Mouse (Mus musculus) midbrain, embryonic 14.5 days (tissue): ENCODE measurements around the gene Cebpg. TPM values are rescaled to one million over a fixed set of nuclear protein-coding genes. Genes with fewer than 3 reads are reported as not detected.
A peak's percentile ranks its signal among the peaks of the same experiment; 100 is the strongest.

ENCODE experiments used
- ATAC-seq: fragments of 200-750 bp; cut with Nextera tagmentation; 2 replicates; pipeline ENCODE4 v1.8.0; 2017; ENCODE audit warnings: moderate number of reproducible peaks, moderate library complexity; ENCODE audit not compliant: low FRiP score, low TSS enrichment
- DNase-seq: peaks from one replicate; pipeline ENCODE4 v3.0.0-alpha.2; 2015
- H3K27ac ChIP-seq: fragments of 300-500 bp; sonication (generic); replicated peaks from 2 replicates; pipeline ENCODE4 v1.5.1; 2014; ENCODE audit warnings: mild to moderate bottlenecking, low read depth, low read length, moderate library complexity
- H3K27me3 ChIP-seq: fragments of 300-500 bp; sonication (generic); 2 replicates; pipeline ENCODE4 v1.6.1; 2014; ENCODE audit warnings: low read length, control low read depth, mixed read lengths; ENCODE audit not compliant: control insufficient read depth, insufficient read depth
- H3K36me3 ChIP-seq: fragments of 300-500 bp; sonication (generic); 2 replicates; pipeline ENCODE4 v1.6.1; 2014; ENCODE audit warnings: low read length, control low read depth; ENCODE audit not compliant: control insufficient read depth, insufficient read depth
- H3K4me1 ChIP-seq: fragments of 300-500 bp; sonication (generic); 2 replicates; pipeline ENCODE4 v1.6.1; 2014; ENCODE audit warnings: mild to moderate bottlenecking, antibody characterized with exemption, low read length, control low read depth; ENCODE audit not compliant: control insufficient read depth, insufficient read depth
- H3K4me2 ChIP-seq: fragments of 300-500 bp; sonication (generic); 2 replicates; pipeline ENCODE4 v1.6.1; 2014; ENCODE audit warnings: mild to moderate bottlenecking, low read length, moderate library complexity
- H3K4me3 ChIP-seq: fragments of 300-500 bp; sonication (generic); replicated peaks from 2 replicates; pipeline ENCODE4 v1.5.1; 2014; ENCODE audit warnings: low read depth, low read length
- H3K9ac ChIP-seq: fragments of 300-500 bp; sonication (generic); replicated peaks from 2 replicates; pipeline ENCODE4 v1.6.1; 2014; ENCODE audit warnings: mild to moderate bottlenecking, low read length, moderate library complexity
- H3K9me3 ChIP-seq: fragments of 300-500 bp; sonication (generic); 2 replicates; pipeline ENCODE4 v1.6.1; 2016; ENCODE audit warnings: low read length, control low read depth, mixed read lengths; ENCODE audit not compliant: control insufficient read depth
- WGBS: fragments of 180-500 bp; shearing (Covaris S2); extraction: QIAGEN DNeasy Blood & Tissue Kit; methylation state at CpG from one replicate; pipeline ENCODE4 v1.1.7; 2014; 5-methylcytosine and 5-hydroxymethylcytosine counted together
- polyA plus RNA-seq: library from polyadenylated mRNA; unstranded; fragments of >200 nt; fragmentation: Nextera tagmentation; extraction: Ambion mirVana; gene quantifications from 2 replicates; pipeline ENCODE4 v1.2.1, GENCODE M21; 2014

Cebpg gene
- polyA plus RNA-seq, 1 experiment from 2014 or later = 32.0 TPM

DNA sequence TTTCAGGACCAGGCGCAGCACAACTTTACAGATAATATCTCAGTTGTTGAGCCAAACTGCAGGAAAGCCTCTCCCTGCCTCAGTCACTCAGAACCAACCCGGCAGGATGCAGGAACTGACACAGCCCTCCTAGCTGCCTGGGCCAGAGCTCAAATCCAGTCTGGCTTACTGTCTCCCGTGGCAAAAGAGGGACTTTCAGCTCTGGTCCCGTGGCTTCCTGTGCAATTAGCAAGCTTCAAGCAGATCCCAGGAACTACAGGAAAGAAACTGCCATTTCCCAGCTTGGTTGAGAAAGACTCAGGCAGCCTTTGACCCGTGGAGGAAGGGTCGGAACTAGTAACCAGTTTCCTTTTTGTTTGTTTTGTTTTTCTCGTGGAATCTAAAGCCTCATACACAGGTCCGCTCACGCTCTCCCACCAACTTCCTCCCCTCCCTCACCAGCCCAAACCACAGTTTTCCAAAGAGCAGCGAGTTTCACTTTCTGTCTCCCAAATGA, 24.5 kb upstream of the Cebpg start:
- no peak overlapping the region for H3K4me2 ChIP-seq
- WGBS = 56% methylated on average over 10 of the region's 10 CpGs
- H3K4me1 ChIP-seq = peaks cover under 1% of the 10 kb centered on the region; the same call in 1 of the 2 replicates
- H3K27me3 ChIP-seq = no peaks in the 10 kb centered on the region
- no peaks in the 10 kb centered on the region for H3K9me3 ChIP-seq
- no peaks in the 10 kb centered on the region for H3K36me3 ChIP-seq
- ATAC-seq (no peak), DNase-seq (no peak)
- H3K4me3 ChIP-seq = no peak overlapping the region
- no peak overlapping the region for H3K27ac ChIP-seq
- H3K9ac ChIP-seq = no peak overlapping the region

DNA sequence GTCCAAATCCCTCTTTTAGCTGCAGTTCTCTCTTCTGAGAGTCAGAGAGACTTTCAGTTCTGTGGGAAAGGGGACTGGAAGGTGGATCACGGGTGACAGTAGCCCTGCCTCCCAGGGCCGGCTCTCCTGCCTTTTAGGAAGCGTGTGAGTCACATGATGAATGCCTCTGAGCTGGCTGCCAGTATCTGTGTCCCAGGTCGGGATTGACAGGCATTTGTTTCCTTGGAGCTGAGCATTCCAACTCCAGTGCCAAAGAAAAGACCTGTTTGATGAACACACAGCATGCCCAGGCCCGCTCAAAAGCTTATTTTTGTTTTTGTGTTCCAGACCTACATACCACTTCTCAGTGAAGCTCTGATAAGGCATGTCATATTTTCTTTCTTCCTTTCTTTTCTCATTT, 20.3 kb upstream of the Cebpg start:
- H3K27me3 ChIP-seq = no peaks in the 10 kb centered on the region
- no peaks in the 10 kb centered on the region for H3K4me1 ChIP-seq
- no peaks in the 10 kb centered on the region for H3K9me3 ChIP-seq
- no peak overlapping the region for H3K4me3 ChIP-seq
- no peak overlapping the region for H3K4me2 ChIP-seq
- H3K36me3 ChIP-seq = no peaks in the 10 kb centered on the region
- 34% methylated on average over 5 of the region's 5 CpGs for WGBS
- H3K9ac ChIP-seq = no peak overlapping the region
- no peak for DNase-seq
- ATAC-seq = no peak
- H3K27ac ChIP-seq = 0 out of 2 replicates have a peak overlapping the region, but pooled peaks have one; percentile 20

DNA sequence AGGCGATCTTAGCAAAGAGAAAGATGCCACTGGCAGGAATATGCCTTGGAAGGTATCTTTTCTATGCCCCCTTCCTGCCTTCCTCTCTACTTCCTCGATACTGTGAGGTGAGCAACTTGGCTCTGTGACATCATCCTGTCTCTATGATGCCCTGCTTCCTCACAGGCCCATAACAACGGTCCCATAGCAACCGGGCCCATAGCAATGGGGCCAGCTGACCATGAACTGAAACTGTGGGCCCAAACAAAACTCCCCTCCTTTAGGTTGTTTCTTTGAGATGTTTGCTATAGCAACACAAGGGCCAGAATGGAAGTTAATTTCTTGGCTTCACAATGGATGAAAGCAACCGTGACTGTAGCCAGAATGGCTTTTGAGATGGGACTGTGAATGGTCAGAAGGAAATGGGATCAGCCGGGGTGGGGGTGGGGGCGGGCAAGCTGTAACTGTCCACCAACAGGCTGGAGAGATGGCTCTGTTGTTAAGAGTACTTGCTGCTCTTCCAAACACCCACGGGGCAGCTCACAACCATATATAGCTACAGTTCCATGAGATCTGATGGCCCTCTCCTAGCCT, 10.4 kb upstream of the Cebpg start:
- no peak overlapping the region for H3K9ac ChIP-seq
- DNase-seq (no peak), ATAC-seq (no peak)
- no peaks in the 10 kb centered on the region for H3K9me3 ChIP-seq
- no peak overlapping the region for H3K27ac ChIP-seq
- H3K36me3 ChIP-seq = no peaks in the 10 kb centered on the region
- H3K4me1 ChIP-seq = no peaks in the 10 kb centered on the region
- H3K27me3 ChIP-seq = no peaks in the 10 kb centered on the region
- H3K4me3 ChIP-seq = no peak overlapping the region
- 32% methylated on average over 8 of the region's 8 CpGs for WGBS
- H3K4me2 ChIP-seq = no peak overlapping the region

DNA sequence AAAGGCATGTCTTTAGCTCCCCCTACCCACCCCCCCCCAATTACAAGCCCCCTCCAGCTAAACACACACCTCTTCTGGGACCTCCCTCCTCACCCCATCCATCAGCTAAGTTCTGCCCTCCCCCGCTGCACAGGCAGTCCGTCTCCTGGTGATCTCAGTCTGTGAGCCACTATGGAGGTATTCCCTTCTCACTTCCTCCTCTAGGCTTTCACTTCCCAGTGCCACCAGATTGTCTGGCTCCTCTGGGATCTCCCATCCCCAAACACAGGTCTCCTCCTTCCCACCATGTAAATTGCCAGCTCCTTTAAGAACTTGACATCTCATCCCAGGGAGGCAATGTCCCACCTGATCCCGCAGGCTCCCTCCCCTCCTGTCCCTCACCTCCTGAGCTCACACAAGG, 9.6 kb upstream of the Cebpg start:
- no peaks in the 10 kb centered on the region for H3K36me3 ChIP-seq
- DNase-seq = no peak
- no peak for ATAC-seq
- no peak overlapping the region for H3K4me3 ChIP-seq
- no peak overlapping the region for H3K9ac ChIP-seq
- H3K9me3 ChIP-seq = no peaks in the 10 kb centered on the region
- no peak overlapping the region for H3K4me2 ChIP-seq
- WGBS = 82% methylated on average over 3 of the region's 3 CpGs
- H3K27me3 ChIP-seq = no peaks in the 10 kb centered on the region
- H3K4me1 ChIP-seq = no peaks in the 10 kb centered on the region
- no peak overlapping the region for H3K27ac ChIP-seq

DNA sequence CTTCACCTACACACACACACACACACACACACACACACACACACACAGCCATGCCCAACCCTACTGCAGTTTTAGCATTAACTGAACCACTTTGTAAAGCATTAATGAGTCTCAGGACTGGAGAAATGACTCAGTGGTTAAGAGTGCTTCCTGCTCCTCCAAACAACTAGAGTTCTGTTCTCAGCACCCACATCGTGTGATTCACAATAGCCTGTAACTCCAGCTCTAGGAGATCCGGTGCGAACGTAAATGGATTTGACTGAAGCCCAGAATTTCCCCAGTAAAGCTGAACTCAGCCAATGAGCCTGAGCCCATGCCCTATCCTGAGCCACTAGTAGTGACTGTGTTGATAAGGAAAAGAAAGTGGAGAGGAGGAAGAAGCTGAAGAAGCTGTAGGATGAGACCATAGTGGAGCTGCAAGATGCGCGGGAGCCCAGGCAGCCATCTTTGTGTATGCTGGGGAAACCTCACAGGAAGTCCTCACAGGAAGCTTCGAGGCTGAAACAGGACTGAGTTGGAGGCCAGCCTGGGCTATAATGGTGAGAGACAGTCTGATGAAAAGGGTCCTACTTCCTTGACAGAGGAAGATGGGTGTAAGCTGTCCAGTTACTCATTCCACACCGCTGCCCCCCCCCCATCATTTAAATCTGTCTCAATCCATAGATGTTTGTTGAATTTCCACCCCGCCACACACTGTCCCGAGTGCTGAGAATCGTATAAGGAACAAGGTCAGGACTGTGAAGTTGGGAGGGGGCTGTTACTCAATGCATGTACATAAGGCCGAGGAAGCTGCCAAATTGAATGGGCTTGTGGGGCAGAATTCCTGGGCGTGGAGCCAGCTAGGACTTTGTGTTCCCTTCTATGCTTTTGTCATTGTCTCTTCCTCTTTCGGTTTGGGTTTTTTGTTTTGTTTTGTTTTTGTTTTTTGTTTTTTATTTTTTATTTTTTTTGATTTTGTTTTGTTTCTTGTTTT, 8.2 kb upstream of the Cebpg start:
- Histone ChIP-seq H3K27ac (no peak overlapping the region), H3K36me3 (no peaks in the 10 kb centered on the region), H3K4me3 (no peak overlapping the region), H3K9me3 (no peaks in the 10 kb centered on the region), H3K4me1 (no peaks in the 10 kb centered on the region), H3K27me3 (no peaks in the 10 kb centered on the region), H3K4me2 (no peak overlapping the region), H3K9ac (no peak overlapping the region)
- ATAC-seq = no peak
- DNase-seq = peak; percentile 47
- WGBS = 75% methylated on average over 14 of the region's 14 CpGs

DNA sequence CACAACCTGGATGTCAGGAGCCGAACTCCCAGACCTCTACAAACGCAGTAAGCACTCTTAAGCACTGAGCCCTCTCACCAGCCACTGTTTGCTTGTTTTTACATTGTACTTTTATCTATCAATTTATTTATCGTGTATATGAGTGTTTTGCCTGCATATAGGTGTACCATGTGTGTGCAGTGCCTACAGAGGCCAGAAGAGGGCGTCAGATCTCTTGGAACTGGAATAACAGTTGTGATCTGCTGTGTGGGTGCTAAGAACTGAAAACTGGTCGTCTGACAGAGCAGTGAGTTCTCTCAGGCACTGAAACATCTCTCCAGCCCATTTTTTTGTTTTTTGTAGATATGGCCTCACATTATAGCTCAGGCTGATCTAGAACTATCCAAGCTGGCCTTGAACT, 3.1 kb upstream of the Cebpg start:
- WGBS = 72% methylated on average over 5 of the region's 5 CpGs
- ATAC-seq = no peak

DNA sequence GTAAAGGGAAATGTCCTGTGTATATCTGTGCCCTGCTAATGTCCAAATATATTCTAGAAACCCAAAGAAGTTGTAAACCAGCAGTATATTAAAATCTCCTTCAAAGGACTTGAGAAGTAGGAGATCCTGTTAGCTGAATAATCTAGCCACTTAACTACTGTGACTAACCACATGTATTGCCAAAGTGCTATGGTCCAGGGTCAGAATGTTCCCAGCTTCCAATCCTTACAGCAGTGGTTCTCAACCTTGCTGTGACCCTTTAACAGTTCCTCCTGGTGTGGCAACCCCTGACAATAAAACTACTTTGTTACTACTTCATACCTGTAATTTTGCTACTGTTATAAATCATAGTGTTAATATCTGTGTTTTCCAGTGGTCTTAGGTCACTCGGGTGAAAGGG, 2.0 kb upstream of the Cebpg start:
- DNase-seq (no peak), ATAC-seq (no peak)
- Histone ChIP-seq H3K36me3 (no peaks in the 10 kb centered on the region), H3K9me3 (no peaks in the 10 kb centered on the region), H3K4me2 (no peak overlapping the region), H3K27me3 (no peaks in the 10 kb centered on the region), H3K9ac (no peak overlapping the region), H3K27ac (no peak overlapping the region), H3K4me3 (no peak overlapping the region), H3K4me1 (peaks cover 11% of the 10 kb centered on the region)
- WGBS = 78% methylated on average over 1 of the region's 1 CpGs

More for the DNA sequence above, 3.1 kb upstream of the Cebpg start:
- H3K4me1 ChIP-seq = peaks cover 8% of the 10 kb centered on the region
- no peak overlapping the region for H3K9ac ChIP-seq
- no peaks in the 10 kb centered on the region for H3K9me3 ChIP-seq
- H3K27ac ChIP-seq = no peak overlapping the region
- no peaks in the 10 kb centered on the region for H3K27me3 ChIP-seq
- H3K4me3 ChIP-seq = no peak overlapping the region
- H3K4me2 ChIP-seq = no peak overlapping the region
- no peak for DNase-seq
- H3K36me3 ChIP-seq = no peaks in the 10 kb centered on the region

DNA sequence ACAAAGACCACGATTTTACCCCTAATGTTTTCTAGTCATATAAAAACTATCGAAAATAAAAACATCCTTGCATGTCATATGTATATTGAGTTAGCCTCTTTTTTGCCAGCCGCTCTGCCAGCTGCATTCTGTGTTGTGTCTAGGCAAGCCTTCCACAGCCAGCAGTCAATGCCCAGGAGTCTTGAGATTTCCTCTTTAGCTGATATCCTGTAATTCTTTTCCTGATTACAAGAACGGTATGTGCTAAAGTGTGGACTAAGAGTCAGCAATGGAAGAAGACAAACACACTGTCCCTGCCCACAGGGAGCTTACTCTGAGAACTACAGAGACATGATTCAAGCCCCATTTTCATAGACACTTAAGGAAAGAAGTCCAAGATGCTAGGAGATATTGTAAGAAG, 1.2 kb upstream of the Cebpg start:
- Histone ChIP-seq H3K4me2 (no peak overlapping the region), H3K36me3 (no peaks in the 10 kb centered on the region), H3K4me3 (no peak overlapping the region), H3K27me3 (no peaks in the 10 kb centered on the region), H3K27ac (no peak overlapping the region), H3K9me3 (no peaks in the 10 kb centered on the region), H3K9ac (no peak overlapping the region), H3K4me1 (peaks cover 11% of the 10 kb centered on the region)
- no peak for DNase-seq
- ATAC-seq = no peak
- WGBS = 87% methylated on average over 4 of the region's 4 CpGs
